Mouse (Mus musculus): ENCODE measurements around the gene Aplp2.

DNA sequence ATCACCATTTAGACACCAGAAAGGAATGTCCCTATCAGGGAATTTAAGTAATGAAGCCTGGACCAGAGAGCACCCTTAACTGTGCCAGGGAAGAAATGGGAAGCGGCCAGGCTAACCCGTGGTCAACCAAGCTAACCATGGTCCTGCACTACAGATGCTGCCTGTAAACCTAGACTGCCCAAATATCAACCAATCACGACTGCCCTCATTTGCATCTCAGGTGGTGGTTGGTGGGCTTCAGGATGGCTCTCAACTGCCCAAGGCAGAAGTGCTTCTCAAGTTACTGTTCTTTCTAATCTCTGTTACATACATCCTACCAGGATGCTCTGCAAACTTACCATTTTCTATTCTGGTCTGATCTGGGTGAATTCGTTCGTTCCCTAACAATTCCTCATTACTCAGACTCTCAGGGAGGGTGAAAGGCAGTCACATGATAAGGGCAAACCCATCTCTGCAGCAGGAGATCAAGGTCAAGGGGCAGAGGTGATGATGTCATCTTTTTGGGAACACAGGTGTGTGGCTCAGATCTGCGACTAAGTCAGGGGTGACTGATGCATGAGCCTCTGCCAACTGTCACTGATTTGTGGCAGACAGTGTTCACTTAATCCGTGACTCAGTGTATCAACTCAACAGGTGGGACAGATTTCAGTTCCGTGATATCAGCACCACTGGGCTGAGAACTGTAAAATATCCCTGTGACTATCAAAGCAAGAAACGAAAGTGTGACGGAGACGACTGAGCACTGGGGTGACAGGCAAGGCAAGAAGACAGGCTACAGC is 92.9 kb downstream of the Aplp2 start:
- TF ChIP-seq CTCF (IDR thresholded peaks at IDR 0.05; ENCODE audit: low read depth, low read length) (no peak), GATA1 (IDR thresholded peaks at IDR 0.05; ENCODE audit: borderline replicate concordance, low read length) (no peak), GATA2 (IDR thresholded peaks at IDR 0.05; ENCODE audit: borderline replicate concordance, low read depth, low read length) (no peak), POLR2AphosphoS5 (IDR thresholded peaks at IDR 0.05; ENCODE audit: insufficient replicate concordance, low read depth, low read length) (no peak), TAL1 (conservative IDR thresholded peaks at IDR 0.05; ENCODE audit: low read depth, low read length) (no peak)
